Mouse (Mus musculus): ENCODE results near the gene Psmb2.

Psmb2 gene

DNA sequence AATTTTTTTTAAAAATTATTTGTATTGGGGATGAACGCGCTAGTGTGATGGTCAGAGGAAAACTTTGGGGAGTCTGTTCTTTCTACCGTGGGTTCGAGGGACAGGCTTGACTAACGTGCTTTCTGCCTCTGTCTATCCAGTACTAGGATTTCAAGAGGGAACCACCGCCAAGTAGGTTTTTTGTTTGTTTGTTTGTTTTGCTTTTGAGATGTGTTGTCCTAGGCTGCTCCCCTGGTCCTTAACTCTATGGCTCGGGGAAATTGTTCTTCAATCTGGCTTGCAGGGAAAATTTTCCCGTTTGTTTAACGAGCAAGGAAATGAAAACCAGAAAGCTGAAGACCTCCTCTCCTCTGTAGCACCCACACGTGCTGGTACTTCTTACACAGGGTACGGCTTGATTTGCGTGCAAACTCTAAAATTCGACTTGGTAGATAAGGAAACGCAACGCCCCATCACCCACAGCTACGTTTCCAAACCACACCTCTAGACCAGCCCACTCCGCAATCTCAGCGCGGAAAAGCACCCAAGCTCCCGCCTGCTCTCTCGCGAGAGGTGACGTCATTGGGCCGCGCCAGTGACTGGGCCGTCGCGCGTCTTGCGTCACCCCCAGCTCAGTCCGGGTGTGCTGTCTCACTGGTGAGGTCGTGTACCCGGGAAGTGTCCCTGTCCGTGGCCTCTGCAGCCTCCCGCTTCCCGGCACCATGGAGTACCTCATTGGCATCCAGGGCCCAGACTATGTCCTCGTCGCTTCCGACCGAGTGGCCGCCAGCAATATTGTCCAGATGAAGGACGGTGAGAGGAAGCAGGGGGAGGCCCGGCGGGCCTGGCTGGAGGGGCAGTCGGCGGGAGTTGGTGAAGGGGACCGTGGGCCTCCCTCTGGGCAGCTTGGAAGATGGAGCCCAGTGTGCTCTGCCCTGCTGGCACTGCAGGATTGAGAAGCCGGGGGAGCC, at the start of gene Psmb2:
Psmb2 (plus strand) TSS at position 577 of the 950 bp plus-strand sequence.
- peak; percentile 86 for DNase-seq (ENCODE audit: extremely low spot score, low read depth, low spot score)

DNA sequence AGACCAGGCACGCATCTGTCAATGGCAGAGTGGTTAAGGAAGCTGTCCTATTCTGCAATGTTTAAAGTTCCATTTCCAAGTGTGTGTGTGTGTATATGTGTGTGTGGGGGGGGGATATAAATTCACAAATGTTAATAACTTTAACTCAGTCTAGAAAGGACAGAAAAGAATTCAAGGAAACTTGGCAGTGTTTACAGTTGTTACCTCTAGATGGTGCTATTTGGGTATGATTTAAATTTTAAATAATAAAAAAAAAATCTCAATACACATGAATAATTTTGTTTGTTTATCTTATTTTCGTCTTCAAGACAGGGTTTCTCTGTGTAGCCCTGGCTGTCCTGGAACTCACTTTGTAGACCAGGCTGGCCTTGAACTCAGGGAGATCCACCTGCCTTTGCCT, 45.5 kb upstream of the Psmb2 start:
- DNase-seq (ENCODE audit: extremely low spot score, low read depth, low spot score) = no peak

DNA sequence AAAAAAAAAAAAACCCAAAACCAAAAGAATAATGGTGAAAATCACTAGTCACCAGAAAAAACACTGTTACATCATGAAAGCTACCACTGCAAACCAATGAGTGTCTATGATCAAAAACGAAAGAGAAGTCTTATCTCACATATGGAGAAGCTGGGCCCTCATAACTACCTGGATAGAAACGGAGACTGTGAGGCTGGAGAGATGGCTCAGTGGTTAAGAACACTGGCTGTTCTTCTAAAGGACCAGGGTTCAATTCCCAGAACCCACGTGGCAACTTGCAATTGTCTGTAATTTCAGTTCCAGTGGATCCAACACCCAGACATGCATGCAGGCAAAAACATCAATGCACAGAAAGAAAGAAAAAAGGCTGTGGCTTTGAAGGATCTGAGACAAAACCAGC, 44.8 kb upstream of the Psmb2 start:
- DNase-seq (ENCODE audit: extremely low spot score, low read depth, low spot score) = no peak

DNA sequence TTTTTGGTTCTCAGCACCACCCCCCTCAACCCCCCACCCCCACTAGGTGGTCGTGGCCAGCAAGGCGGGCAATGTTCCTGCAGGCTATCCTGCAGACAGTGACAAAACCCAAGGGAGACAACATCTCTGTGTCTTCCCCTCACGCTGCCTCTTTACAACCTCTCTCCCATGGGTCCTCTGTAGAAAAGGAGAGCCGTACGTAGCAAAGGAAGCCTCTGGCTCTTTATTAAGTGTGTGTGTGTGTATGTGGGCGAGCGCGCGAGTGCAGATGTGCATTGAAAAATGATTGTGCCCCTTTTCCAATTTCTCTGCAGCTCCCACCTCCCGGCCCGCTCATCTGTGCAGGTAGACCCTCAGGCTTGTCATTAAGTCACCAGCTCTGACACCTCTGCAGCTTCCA, 41.1 kb upstream of the Psmb2 start:
- DNase-seq (ENCODE audit: extremely low spot score, low read depth, low spot score) = no peak

DNA sequence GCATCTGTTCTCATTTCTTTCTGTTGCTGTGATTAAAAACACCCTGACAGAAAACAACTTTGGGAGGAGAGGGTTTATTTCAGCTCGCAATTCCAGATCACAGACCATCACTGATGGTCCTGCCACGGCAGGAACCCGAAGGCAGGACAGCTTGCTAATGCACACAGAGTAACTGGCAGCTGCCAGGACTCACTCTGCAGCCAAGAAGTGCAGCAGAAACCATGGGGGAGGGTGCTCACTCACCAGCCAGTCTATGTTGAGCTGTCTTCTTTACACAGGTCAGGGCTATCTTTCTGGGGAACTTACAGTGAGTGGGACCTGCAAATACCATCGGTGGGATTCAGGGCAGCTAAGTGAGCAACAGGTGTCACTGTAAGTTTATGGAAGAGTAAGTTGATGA, 40.0 kb upstream of the Psmb2 start:
- no peak for DNase-seq (ENCODE audit: extremely low spot score, low read depth, low spot score)

DNA sequence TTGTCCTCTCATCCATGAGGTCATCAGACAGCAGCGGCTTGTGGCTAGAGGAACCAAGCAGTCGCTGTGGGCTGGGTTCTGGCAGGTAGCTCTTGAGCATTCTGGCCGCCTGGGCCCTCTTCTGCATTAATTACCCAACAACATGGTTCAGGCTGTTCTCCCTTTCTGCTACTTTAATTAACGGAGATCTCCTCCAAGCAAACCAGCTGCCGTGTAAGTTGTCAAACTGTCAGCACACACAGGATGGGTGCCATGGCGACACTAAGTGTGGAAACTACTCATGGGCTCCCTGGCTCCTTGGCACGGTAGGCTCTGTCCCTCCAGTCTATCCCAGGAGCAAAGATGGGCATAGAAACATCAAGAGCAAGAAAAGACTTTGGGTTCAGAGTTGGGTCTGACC, 38.1 kb upstream of the Psmb2 start:
- no peak for DNase-seq (ENCODE audit: extremely low spot score, low read depth, low spot score)

DNA sequence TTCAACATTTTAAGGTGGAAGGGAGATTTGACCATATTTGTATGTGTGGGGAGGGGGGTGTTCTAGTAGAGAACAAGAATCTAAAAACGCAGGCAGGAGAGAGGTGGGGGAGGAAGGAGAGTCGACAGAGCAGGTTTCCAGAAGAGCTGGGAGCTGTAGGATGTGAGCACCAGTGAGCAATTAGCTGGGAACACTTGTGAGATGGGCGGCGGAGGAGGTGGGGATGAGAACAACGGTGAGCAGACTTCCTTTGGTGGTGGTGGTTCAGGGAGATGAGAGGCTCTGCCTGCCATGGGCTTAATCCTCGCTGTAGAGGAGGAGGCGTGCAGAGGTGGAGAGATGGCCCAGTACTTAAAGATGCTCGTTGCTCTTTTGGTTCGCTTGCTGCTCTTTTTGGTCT, 35.5 kb upstream of the Psmb2 start:
- DNase-seq (ENCODE audit: extremely low spot score, low read depth, low spot score) = no peak

DNA sequence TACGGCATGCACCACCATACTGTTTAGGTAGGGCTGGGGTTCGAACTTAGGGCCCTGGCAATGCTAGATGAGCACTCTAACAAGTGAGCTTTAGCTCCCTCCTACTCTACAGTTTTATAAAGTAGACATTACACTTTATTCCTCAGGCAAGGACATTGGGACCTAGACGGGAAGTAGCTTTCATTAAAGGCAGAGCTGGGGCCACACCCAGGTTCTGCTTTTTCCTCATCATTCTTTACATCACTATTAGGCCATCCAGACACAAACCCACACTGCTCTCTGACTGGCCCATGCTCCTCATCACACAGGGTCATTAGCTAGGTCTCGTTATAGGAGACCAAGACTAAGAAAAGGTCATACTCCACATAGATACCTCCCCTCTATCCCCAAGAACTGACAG, 33.6 kb upstream of the Psmb2 start:
- DNase-seq (ENCODE audit: extremely low spot score, low read depth, low spot score) = no peak

DNA sequence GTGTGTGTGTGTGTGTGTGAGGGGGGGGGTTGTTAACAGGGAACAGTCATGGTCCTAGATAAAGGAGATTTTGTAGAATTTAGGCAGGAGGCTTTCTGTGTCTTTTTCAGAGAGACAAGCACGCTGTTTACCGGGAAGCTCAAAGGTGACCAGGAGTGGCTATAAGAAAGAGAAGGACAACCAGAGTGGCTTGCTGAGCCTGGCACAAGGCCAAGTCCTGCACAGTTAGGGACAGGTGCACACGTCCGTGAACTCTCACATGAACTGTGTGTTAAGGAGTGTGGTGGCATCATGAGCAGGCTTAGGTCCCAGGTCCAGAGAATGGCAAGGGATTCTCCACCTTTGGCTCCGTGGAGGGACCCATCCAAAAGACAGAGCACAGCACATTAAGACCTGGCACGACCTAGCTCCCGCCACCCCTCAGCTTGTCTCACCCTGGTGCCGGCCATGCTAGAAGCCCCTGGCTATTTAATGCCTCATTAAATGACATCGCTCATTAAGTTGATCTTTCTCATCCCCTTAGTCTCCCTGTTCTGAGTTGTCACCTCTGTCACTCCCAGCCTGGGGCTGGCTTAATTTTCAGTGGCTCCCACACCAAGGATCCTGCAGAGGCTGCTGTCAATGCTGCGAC, 33.0 kb upstream of the Psmb2 start:
- no peak for DNase-seq (ENCODE audit: extremely low spot score, low read depth, low spot score)

DNA sequence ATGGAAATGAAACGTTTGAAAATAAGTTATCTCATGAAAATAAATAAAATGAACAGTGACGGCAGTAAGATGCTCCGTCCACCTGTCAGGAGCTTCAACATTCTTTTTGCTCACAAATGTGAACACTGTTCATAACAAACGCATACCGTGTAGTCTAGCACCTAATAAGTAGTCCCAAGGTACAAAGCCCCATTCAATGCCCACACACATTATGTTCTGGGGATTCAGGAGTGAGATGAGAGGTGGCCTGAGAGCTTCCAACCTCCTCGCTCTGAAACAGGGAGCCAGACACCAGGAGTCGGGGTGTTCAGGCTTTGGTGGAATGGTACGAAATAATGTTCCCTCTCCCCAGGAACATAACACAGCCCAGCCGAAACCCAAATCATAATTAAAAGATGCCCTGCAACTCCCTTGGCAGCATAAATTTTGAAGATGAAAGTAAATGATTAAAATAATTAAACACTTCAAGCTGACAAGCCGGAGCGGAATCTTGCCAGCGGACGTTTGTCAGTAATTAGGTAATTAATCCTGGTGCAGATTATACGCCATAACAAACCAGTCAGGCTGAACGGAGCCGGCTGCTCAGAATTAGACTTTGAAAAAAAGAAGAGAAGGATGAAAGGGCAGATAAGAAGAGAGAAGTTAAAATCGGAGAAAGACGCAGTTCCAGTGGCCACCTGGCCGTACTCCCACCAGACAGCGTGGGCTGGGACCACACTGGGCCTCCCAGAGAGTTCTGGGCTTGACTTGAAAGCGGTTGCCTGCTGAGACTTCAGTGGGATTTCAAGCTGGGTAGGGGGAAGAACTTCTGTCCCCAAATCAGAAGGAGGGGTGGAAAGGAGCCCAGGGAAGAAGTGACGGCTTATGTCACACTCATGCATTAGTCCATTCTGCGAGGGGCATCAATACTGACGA, 29.2 kb upstream of the Psmb2 start:
- no peak for DNase-seq (ENCODE audit: extremely low spot score, low read depth, low spot score)

DNA sequence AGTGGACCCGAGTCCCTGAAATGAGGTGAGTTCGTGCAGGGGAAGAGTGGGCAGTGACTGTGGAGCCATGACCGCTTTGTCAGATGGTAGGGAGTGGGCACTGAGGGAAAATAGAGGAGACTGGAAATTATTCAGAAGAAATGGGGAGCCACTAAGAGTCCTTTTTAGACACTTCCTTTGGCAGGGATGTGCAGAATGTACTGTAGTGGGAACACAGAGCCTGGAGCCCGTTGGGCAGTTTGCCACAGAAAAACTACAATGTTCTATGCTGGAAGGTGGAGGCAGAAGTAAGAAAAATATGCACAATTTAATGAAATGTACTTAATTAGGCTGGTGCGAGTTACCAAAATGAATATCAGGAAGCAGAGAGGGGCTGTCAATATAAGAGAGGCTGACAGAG, 24.3 kb upstream of the Psmb2 start:
- DNase-seq (ENCODE audit: extremely low spot score, low read depth, low spot score) = no peak

DNA sequence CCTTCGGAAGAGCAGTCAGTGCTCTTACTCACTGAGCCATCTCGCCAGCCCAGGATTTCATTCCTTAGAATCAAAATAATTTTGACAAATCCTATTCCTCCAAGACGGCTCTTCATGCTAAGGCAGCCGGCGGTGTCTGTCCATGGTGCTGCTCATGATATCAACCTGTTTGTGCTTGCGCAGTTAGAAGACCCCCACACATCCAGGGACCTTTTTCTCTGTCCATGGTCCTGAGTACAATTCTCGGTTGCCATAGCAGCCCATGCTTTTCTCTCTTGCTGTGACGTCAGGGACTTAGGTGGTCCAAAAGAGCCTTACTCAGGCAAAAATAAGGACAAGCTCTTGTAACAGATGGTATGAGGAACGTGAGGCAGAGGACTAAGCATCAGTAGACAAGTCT, 22.1 kb upstream of the Psmb2 start:
- DNase-seq (ENCODE audit: extremely low spot score, low read depth, low spot score) = peak; percentile 81

DNA sequence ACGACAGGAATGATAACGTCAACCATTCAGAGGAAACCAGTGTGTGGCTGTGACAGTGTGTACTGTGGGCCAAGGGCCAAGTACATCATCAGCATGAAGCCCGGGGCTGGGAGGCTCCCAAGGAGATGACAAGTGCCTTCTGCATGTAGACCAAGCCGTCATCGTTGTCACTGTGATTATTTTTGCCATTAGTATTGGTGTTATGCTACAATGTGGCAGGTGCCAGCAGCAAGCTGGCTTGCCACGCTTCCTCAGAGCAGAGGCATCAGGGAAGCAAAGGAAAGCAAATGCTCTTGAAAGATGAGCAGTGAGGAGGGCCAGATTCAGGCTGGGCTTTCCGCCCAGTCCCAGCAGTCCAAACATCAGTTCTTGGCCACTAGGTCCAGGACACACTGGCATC, 16.2 kb upstream of the Psmb2 start:
- DNase-seq (ENCODE audit: extremely low spot score, low read depth, low spot score) = no peak

DNA sequence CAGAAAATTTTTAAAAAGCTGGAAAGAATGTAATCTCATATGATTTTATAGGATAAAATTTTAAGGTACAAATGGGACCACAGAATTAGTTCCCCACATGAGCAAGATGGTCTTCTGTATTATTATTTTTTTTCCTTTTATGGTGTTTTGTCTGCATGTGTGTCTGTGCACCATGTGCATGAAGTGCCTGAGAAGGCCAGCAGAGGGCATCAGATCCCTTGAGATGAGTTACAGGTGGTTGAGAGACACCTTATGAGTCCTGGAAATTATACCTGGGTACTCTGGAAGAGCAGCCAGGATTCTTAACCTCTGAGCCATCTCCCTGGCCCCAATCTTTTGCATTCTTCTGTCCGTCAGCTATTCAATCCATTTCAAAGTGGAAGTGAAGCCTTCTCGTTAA, 10.4 kb upstream of the Psmb2 start:
- DNase-seq (ENCODE audit: extremely low spot score, low read depth, low spot score) = no peak

DNA sequence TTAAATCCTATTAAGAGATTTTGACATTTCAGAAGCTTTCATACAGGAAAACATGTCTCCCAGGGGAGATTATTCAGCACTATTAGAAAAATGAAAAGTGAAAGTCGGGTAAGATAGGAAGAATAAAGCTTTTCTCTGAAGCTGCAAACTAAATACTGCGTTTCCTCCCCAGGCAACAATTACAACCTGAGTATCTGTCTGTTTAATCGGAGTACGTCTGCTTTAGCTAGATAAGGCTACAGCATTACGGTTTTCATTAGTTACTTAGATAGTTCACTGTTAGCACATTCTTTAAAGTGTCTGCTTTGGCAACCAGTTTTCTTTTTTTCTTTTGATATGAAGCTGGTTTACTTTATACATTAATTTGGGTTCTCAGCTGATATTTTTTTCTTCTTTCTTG, 4.9 kb downstream of the Psmb2 start:
- DNase-seq (ENCODE audit: extremely low spot score, low read depth, low spot score) = no peak

DNA sequence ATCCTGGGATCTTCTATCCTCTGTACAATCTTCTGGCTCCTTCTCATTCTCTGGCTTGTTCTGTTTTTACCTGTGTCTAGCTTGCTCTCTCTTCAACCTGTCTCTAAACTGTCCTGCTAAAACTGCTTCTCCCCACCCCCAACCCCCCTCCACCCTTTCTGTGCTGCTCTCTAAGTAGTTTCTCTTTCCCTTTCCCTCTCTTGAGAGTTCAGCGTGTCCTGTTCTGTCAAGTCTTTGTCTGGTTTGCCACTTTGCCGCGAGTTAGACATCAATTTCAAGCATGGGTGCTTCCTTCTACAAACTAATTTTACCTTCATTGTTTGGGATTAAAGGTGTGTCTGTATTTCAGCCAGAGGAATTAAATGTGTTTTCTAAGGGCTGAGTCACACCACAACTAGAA, 5.7 kb downstream of the Psmb2 start:
- DNase-seq (ENCODE audit: extremely low spot score, low read depth, low spot score) = no peak

DNA sequence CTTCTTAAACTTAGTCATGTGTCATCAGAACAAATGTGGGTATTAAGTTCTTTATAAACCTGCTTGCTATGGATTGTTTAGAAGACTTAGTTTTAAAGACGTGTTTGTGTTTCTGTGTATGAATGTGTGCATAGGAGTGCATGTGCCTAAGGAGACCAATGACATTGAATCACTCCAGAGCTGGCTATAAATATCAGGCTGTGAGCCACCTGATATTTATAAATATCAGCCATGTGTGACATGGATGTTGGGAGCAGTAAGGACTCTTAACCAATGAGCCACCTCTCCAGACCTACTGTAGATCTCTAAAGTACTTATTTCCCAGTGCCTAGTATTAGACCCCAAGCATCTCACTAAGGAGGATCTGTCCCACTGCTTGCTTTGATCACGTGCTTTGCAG, 12.0 kb downstream of the Psmb2 start:
- no peak for DNase-seq (ENCODE audit: extremely low spot score, low read depth, low spot score)

DNA sequence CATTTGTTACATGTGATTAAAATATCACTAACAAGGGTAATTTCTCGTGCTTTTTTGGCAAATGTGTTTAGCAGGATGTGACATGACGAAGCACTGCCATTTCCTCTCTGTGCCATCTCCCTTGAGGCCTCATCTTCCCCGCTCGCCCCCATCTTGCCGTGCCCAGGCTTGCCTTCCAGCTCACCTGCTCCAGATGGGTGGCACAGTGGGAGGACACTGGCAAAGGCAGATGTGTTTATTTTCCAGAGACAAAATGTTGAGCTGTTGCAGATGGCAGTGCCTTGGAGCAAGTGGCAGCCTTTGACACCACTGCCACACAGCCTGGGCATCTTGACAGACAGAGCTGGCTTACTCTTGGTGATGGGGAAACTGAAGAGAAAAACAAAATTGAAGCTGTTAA, 15.6 kb downstream of the Psmb2 start:
- no peak for DNase-seq (ENCODE audit: extremely low spot score, low read depth, low spot score)

DNA sequence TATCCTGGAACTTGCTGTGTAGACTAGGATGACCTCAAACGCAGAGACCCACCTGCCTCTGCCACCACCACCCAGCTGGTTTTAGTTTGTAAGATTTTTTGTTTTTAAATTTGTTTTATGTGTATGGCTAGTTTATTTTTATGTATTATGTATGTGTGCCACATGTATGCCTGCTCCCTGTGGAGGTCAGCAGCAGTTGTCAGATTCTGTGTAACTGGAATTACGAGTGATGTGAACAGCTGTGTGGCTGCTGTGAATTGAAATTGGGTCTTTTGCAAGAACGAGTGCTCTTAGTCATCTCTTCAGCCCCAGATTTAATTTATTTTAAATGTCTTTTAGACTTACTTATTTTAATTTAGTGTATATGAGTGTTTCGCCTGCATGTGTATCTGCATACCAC, 19.5 kb downstream of the Psmb2 start:
- no peak for DNase-seq (ENCODE audit: extremely low spot score, low read depth, low spot score)

DNA sequence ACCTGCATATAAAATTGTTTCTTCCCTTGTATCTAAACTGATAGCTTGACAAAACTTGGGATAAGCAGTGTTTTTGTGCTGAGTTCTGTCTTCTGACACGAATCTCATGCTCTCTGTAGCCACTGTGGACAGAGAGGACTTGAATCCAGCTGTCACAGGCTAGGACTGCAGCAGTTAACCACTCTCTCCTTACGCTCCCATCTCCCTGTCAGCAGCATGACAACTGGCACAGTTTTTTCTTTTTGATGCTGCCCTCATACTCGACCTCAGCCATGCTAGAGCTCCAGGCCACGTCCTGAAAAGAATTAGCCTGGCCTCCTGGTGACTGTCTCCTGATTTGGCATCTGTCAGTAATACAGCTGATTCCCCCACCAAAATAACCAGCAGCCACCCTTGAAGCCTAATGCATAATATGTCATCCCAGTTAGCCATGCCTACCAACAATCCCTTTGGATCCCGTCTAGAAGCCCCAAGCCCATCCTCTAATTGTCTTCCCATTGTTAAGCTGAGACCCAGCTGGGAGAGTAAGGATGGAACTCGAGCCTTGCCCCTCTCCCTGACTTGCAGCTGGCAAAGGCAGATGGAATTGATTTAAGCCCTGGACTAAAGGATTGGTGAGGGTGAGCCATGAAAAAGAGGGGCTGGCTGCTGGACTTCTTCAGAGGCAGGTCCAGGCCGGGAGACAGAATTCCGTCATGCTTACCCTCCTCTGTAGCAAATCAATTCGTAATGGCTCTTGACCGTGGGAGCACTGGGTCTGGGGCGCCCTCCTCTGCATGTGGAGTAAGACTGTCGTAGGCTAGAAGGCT, 29.4 kb downstream of the Psmb2 start:
- no peak for DNase-seq (ENCODE audit: extremely low spot score, low read depth, low spot score)

DNA sequence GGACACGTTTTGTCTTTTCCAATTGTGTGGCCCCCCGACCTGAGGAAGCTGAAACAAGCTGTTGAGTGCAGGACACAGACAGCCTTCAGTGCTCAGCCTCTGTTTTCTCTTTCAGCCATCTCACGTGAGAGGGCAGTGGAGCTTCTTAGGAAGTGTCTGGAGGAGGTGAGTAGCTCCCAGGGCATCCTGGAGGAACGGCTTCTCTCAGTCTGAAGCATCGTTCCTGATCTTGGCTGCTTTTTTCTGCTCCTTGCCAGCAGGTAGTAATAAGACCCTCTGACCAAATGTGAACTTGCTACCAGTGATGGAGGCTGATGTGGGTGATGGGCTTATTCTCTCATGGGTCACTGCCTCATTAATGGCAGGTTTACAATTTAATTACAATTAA, 30.0 kb downstream of the Psmb2 start:
- no peak for DNase-seq (ENCODE audit: extremely low spot score, low read depth, low spot score)
